Mouse (Mus musculus) adrenal gland, postnatal 4 days (tissue): Measurements from ENCODE around the gene Syne2. TPM values are rescaled to one million over a fixed set of nuclear protein-coding genes. Genes with fewer than 3 reads are reported as not detected.
"Not testable (repeated sequence)": the region's sequence is repeated elsewhere in the genome, so short reads cannot be mapped to it uniquely, and the experiment has no call there.

Experiments
- DNase-seq, 2 experiments: peaks; one replicate each; pipeline ENCODE4 v3.0.0; 2021 to 2022; ENCODE audit warnings: low spot score in 2 of 2, mixed read lengths in 2 of 2
- total RNA-seq, 2 experiments: library from RNA; stranded (reverse); gene quantifications; 2 replicates each; pipeline ENCODE4 v1.2.3; 2021

Syne2 gene
- total RNA-seq, 2 experiments from 2014 or later = 60.1 to 74.7 TPM

DNA sequence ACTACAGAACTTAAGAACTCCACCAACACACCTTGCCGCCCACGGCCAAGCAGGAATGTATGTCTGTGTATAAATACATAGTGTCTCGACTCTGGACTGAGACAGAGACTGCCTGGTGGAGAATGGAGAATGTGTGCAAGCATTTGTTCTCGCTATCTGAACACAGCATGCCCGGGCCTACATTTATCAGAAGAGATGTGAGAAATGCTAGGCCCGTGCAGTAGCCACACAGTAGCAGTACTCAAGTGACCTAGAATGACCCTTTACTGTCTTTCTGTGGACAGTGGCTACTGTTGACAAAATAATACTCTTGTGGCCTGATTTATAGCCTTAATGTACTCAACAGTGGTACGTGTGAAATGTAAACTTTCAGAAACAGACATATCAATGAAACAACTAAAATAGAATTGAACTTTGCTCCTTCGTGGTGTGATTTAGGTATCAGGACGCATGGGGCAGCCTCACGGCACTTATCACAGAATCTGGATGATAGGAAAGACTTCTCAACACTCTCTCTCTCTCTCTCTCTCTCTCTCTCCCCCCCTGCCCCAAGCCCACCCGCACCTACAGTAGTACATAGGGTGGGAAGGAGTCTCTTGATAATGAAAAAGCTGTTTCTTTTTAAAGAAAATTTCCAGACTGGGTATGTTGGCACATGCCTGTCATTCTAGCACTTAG, 275.0 kb downstream of the Syne2 start:
- no peak for DNase-seq

DNA sequence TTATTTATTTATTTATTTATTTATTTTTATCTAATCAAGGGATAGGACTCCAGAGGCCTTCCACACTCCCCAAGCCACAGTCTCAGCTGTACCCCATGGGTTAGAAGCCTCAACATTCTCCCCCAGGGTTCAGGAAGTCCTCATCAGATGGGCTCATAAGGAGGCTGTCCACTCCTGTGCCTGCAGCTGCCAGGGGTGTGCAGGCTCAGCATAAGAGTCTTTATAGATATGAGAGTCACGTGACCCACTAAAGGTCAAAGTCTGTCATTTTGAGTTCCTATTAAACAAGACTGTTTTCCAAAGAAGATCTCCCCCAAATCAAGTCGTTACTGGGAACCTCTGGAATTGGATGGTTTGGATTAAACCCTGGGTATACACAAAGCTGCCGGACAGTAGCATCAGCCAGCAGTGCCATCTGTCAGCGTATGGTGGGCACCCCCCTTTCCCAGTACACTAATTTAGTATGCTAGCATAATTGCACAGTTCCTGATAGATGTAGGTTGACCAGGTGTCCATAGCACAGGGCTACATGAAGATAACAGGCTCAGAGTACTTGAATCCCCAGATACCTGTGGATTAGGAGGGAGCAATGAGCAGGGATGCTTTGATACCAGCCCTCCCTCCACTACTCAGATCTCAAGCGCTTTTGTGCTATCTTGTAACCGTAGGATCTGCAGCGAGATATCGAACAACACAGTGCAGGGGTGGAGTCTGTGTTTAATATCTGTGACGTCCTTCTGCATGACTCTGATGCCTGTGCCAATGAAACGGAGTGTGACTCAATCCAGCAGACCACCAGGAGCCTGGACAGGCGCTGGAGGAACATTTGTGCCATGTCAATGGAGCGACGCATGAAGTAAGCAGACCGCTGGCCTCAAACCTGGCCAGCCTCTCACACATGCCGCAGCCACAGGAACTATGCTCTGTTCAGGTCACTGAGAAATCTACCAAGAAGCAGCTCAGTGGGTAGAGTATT, 276.0 kb downstream of the Syne2 start:
- DNase-seq = no peak

- no peak for DNase-seq
Observed at GRCm38 (mm10) chr12:76095117-76096035, 277.4 kb downstream of the Syne2 start.

DNA sequence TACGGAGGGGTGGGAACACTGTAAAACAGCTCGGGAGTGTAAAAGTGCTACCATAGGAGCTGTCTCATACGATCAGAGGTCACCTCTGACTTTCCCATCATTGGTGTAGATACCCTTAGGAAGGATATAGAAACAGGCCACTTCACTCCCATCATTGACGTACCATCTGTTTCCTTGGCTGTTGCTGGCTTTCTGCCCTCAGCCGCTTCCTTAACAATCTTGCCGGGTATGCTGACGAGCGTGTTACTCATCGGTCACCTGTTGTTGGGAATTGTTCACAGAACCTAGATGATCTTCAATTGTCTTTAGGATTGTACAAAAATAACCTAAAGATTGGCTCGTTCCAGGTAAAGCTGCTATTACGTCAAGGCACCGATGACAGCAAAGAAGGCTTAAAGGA, 284.7 kb downstream of the Syne2 start:
- DNase-seq = no peak

DNA sequence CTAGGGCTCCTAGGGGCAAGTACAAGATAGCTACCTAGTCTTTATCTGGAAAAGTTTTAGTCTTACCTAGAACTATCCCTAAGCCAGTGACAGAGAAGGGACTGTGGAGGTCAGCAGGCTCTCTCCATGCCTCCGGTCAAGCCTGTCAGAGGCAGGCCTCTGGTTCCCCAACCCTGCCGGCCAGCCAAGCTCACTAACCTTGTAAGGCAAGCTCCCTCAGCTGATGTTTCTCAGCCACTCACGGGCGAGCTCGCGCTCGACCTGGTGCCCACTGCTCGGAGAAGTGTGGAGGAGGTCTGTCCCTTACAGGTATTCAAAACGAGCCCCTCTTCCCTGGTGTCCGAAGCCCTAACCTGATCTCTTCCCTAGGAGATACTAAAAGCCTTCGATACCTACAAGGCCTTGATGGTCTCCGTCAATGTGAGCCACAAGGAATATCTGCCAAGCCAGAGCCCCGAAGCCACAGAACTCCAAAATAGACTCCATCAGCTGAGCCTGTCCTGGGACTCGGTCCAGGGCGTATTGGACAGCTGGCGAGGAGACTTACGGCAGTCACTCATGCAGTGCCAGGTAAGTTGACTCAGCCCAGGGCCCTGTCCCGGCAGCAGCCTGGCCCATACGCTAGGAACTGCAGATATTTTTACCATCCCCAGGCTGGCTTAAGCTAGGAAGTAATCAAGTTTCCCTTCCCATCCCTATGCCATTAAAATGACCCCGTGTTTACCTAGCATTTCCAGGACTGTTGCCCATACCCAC, 286.8 kb downstream of the Syne2 start:
- no peak for DNase-seq

- no peak for DNase-seq
Observed at GRCm38 (mm10) chr12:76109646-76110405, 291.9 kb downstream of the Syne2 start.

GRCm38 (mm10) chr12:76111046-76111445, 293.1 kb downstream of the Syne2 start:
- no peak for DNase-seq

GRCm38 (mm10) chr12:76116577-76116976, 298.6 kb downstream of the Syne2 start:
- DNase-seq = no peak

GRCm38 (mm10) chr12:76117632-76118153, 299.8 kb downstream of the Syne2 start:
- no peak for DNase-seq

DNA sequence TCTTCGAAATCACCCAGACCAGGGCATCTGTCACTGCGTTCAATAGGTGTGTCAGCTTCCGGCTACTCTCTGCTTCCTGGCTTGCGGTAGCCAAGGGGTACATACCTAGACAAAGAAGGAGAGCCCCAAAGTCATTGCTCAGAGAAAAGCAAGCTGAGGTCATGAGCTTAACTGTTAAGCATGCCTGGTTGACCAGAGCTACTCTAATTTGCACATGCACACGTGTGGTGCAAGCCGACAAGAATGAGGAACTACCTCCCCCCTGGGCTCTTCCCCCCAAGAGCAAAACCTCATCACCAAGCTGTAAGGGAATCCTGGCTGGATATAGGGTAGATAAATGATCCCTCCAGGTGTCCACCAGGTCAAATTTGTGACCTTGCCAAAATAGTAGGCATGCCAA, 305.3 kb downstream of the Syne2 start:
- DNase-seq = no peak

DNA sequence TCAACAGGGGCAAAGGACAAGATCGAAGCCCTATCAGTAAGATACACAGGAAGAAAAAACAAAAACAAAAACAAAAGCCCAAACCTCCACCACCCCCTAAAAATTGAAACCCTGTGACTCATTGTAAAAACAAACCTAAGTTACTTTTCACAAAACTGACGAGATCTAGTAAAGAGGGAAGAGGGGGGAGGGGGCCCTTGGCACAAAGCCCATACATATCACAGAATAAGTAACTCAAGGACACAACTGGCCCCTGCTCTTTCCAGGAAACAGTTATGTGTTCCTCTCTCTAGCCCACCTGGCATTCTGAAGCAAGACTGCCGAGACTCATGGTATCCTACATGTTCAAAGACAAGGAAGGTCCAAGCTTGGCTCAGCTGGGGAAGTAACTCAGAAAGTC, 310.4 kb downstream of the Syne2 start:
- no peak for DNase-seq

- no peak for DNase-seq
Observed at GRCm38 (mm10) chr12:76128831-76129230, 310.9 kb downstream of the Syne2 start.

DNA sequence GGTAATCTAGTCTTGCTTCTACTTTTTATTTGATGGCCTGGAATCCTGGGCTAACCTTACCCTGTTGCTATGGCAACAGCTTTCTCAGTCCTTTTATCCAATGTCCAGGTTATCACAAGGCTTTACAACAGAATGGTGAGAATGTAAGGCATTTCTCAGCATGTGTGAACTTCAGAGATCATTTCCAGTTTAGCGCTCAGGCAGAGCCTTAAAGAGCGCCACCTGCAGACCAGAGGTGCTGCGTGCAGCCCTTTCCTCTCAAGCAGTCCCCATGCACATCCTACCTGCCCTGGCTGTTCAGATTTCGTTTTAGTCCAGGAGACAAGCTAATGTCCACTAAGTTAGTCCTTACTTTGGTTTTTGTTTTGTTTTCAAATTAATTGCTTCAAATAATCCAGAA, 312.3 kb downstream of the Syne2 start:
- DNase-seq = no peak

- DNase-seq = no peak
Observed at GRCm38 (mm10) chr12:76130891-76131290, 313.0 kb downstream of the Syne2 start.

DNA sequence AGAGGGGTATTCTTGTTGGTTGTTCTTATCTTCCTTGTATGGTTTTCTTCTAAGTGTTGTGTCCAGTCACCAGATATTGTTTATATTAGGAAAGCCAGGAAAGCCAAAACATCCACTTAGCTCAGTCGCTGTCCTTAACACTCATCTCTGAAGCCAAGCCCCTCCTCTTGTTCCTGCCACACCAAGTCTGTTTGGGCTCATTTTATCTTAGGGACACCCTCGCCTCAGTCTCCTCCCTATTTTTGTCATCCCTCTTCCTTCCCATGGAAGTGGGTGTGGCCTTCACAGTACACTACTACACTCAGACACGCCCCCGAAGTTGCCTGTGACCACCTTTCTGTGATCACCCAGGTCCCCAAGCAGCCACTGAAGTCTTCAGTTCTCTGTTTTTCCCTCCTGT, 314.7 kb downstream of the Syne2 start:
- DNase-seq = no peak

- DNase-seq = not testable (repeated sequence)
Observed at GRCm38 (mm10) chr12:76133081-76133480, 315.1 kb downstream of the Syne2 start.

GRCm38 (mm10) chr12:76136701-76137100, 318.8 kb downstream of the Syne2 start:
- DNase-seq = no peak

DNA sequence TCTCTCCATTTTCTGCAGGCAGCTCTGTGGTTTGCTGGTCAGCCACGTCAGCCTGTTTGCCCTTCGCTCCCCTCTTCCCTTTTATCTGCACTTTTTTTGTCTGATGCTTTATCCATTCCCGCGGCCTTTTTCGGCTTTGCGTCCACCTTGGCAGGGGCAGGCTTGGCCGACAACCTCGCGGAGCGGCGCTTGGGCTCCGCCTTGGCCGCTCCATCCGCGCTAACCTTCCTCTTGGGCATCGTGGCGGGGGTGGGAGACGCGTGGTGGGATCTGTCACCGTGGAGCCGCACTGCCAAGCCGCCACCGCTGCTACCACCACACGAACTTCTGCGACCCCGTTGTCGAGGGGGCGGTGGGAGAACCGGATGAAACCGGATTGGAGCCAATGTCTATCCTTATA, 334.5 kb downstream of the Syne2 start:
- not testable (repeated sequence) for DNase-seq
